Mouse (Mus musculus): Measurements from ENCODE around the gene Hps1.

DNA sequence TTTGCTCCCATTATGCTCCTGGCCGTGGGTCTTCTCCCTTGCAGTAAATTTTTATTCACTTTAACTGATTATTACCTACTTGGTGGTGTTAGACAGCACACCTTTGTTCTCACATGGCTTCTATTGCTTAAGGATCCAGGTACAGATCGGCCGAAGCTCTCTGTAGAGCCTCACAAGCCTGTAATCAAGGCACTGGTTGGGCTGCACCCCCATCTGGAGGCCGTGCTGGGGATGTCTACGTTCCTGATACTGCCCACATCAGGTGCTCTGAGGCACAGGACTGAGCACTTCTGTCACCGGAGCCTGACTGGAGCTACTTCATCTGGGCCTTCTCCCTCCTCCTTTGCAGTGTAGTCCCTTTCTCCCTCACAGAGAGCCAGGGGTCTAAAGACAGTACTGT, 56.5 kb downstream of the Hps1 start:
- TF ChIP-seq CTCF (IDR thresholded peaks at IDR 0.05; ENCODE audit: low read depth) (peak; percentile 43), EP300 (optimal IDR thresholded peaks at IDR 0.05) (no peak)

Measured in stomach, postnatal 0 days (tissue).